Mouse (Mus musculus): ENCODE results near the gene Gm20388.
A peak's percentile ranks its signal among the peaks of the same experiment; 100 is the strongest.

The Gm20388 gene

DNA sequence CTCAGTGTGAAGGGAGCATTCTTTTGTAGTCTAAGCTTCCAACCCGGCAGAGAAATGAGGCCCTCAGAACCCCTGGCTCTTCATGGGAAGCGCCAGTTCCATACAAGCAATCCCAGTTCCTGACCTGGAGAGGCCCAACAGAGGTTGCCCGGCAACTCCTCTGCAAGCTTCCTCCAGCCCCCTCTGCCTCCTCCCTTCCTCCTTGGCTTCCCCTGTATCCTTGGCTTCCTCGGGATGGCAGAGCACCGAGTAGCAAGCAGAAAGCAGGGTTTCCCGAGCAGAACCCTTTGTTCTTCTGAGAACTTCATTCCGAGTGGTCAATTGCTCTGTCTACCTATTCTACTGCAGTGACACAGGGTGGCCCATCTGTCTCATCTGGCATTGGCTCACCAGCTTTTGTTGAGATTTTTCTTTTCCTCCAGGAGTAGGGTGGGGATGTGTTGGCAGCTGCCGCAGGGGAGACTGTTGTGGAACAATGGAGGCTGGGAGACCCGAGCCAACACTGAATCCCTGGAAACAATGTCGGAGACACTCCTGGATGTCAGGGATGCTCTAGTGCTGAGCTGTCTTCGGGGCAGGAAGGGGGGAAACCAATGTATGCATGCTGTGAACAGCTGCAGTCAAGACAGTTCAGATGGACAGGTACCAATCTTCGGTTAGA is 2795.4 kb downstream of the Gm20388 start:
- no peak for DNase-seq (ENCODE audit: low spot score)

DNA sequence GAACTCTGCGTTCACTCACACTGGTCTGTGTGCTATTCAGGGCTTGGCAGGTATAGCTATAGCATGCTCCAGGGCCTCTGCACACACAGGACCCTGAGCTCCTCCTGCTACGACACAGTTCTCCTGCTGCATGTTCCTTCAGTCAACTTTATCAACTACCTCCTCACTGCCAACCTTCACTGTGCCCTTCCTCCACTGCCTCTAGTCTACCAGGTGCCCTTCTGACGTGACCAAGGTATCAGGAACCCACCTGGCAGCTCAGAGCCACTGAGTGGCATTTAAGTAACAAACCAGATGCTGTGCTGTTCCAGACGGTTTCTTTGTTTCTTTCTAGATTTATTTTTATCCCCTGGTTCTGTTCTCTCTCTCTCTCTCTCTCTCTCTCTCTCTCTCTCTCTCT is 2796.5 kb downstream of the Gm20388 start:
- DNase-seq (ENCODE audit: low spot score): no peak

GRCm38 (mm10) chr8:122709340-122710111 is 2798.9 kb downstream of the Gm20388 start:
- no peak for DNase-seq (ENCODE audit: low spot score)

DNA sequence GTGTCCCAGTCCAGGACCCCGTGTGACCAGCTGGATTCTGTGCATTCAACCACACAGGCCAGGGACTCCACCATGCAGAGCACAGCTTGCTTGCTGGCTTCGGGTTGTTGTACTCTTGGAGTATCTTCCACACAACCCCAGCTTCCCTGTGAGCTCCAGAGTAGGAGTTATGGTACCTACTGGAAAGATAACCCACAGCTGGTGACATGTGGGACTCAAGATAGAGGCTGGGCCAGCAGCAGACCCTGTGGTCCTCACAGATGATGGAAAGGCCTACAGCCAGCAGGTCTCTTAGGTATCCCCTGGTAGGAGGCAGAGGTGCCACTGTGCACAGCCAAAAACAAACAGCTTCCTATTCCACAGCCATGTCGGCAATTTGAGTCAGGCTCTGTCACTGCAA is 2800.8 kb downstream of the Gm20388 start:
- DNase-seq (ENCODE audit: low spot score): no peak

GRCm38 (mm10) chr8:122711891-122712365 is 2801.3 kb downstream of the Gm20388 start:
- no peak for DNase-seq (ENCODE audit: low spot score)

DNA sequence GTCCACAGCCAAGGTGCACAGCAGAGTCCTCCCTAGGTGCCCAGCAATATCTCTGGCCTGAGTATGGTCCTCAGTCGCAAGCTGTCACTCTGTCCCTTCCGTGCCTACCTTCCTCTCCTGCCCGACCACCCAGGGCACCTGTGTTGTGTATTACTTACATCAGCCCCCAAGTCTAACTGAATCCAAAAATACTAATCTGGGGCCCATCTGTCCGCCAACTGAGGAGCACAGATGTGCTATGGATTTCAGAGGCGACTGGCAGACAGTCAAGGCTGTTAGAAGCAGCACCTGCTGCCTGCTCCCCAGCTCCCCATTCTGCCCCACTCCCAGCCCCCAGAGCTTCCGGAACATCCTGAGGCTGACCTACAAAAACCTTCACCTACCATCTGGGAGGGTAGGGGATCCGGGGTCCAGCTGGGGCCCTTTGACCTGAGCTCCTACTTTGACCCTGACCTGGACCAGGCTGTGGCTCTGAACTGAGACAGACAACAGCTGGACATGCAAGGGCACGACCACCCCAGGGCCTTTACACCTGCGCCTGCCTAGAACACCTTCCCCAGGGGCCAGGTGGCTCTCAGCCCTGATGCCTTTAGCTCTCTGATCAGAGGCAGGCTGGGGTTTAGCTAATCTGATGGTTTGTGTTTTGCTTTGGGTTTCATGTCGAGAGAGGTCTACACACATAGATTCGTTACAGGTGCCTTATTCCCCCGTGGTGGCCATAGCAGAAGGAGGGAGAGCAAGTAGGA is 2801.9 kb downstream of the Gm20388 start:
- no peak for DNase-seq (ENCODE audit: low spot score)

DNA sequence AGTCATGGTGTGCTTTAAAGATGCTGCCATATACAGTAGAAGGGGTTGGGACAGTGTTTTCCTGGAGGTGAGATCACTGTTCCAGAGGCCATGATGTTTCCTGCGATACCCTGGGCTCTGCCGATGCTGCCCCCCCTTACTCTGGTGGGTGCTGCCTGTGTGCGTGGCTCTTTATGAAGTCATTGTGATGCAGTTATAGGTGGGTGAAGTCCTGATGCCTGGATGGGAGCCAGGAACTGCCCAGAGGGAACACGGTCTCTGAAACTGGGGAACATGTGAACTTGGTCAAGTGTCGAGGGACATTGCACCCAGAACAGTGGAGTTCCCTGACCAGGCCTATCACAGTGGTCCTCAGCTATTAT is 2802.5 kb downstream of the Gm20388 start:
- DNase-seq (ENCODE audit: low spot score): no peak

- DNase-seq (ENCODE audit: low spot score): peak; percentile 22
These were observed 2805.9 kb downstream of the Gm20388 start for GRCm38 (mm10) chr8:122716566-122716965.

GRCm38 (mm10) chr8:122717869-122718509 is 2807.3 kb downstream of the Gm20388 start:
- DNase-seq (ENCODE audit: low spot score): no peak

- no peak for DNase-seq (ENCODE audit: low spot score)
These were observed 2808.3 kb downstream of the Gm20388 start for GRCm38 (mm10) chr8:122718711-122719499.

- DNase-seq (ENCODE audit: low spot score): no peak
These were observed 2808.9 kb downstream of the Gm20388 start for GRCm38 (mm10) chr8:122719500-122720065.

- DNase-seq (ENCODE audit: low spot score): peak; percentile 55
These were observed 2809.6 kb downstream of the Gm20388 start for GRCm38 (mm10) chr8:122720070-122720729.

DNA sequence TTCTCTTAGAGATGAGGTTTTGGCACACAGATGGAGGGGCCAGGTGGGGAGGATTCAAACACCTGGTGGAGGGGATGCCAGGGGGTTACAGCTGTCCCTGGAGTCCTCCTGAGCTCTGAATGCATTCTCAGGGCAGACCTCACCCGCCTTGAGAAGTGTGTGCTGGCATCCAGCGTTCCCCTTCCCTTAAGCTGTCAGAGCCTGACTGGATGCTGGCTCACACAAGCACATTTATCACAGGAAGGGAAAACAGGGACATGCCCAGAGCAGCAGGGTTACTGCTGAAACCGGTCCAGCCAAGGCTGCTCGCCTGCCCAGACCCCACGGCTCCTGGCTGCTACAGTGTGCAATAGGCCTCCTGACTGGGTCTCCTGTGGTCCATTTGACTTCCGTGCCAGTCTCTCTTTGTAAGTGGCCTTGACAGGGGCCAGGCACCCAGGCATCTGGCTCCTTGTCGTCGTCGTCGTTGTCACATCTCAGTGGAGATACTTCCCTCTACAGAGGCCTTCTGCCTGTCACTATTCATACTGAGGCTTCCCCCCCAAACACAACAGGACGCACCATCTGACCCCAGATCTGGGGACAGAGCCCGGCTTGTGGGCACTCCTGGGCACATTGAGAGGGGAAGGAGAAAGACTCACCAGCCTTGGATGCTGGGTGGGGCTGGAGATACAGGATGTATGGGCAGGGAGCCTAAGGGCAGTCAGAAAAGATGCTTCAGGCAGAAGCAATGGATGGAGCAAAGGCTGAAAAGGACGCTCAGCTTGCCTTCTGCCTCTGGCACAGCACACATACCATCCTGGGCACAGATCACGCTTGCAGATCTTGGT is 2810.4 kb downstream of the Gm20388 start:
- no peak for DNase-seq (ENCODE audit: low spot score)

DNA sequence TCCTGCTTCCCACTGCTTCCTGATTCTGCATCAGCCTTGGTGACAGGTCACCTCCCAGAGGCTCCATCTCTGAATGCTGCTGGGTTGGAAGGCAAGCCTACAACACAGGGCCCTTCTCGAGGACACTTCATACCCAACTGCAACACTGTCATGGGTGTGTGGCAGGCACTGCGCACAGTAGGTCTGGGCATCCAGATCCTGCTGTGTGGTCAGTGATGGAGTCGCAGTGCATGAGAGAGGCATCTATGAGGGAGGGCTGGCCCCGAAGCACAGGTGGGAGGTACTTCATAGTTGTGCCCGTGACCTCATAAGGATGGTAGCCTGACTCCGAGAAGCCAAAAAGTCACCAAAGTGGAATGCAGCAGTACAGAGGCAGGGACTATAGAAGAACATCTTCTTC is 2814.5 kb downstream of the Gm20388 start:
- no peak for DNase-seq (ENCODE audit: low spot score)

DNA sequence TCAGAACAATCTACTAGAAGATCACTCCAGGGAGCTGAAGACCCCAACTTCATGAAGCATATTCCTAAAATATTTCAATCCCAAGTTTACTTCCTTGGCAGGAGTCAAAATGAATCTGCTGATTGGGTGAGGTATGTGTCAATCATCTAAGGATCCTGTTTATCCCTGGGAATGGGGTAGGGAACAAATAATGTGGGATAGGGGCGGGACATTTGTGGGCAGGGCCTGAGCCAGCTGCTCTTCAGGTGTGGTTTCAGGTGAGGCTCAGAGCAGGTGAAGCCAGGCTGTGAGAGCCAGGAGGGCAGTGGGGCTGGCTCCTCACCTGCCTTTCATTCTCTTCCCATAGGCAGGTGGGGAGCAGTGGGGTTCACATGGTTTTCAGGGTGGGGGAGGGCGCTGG is 2816.1 kb downstream of the Gm20388 start:
- DNase-seq (ENCODE audit: low spot score): no peak

DNA sequence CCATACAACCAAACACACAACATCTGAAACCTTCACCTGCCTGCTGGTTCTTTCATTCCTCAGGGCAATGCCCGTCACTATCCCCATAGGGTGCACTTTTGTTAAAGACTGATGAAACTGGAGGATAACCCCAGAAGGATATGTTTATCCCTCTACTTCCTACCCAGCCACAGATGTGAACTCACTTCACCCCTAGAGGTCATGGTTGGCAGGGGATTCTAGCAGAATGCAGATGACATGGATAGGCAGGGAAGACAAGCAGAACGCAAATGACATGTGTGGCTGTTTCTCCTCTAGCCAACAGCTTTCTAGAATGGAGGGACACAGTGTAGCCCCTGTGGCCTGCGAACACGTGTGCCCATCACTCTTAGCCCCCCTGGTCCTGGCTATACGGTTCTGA is 2816.8 kb downstream of the Gm20388 start:
- no peak for DNase-seq (ENCODE audit: low spot score)

GRCm38 (mm10) chr8:122728630-122729029 is 2818.0 kb downstream of the Gm20388 start:
- no peak for DNase-seq (ENCODE audit: low spot score)

DNA sequence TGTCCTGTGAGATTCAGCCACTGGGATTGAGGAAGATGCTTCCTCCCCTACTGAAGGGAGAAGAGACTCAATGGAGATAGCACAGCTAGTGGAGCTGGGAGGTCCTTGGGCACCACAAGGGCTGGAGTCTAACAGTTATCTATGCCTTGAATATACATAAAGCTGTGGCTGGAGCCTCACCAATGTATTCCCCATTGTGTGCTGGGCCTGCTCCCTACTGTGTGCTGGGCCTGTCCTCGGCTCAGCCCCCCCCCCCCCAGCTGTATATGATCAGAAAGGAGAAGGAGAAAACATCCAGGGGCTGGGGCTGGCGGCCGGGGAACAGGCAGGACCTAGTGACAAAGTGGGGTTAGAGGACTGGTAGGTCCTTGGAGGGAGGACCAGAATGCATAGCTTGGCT is 2824.5 kb downstream of the Gm20388 start:
- DNase-seq (ENCODE audit: low spot score): no peak

DNA sequence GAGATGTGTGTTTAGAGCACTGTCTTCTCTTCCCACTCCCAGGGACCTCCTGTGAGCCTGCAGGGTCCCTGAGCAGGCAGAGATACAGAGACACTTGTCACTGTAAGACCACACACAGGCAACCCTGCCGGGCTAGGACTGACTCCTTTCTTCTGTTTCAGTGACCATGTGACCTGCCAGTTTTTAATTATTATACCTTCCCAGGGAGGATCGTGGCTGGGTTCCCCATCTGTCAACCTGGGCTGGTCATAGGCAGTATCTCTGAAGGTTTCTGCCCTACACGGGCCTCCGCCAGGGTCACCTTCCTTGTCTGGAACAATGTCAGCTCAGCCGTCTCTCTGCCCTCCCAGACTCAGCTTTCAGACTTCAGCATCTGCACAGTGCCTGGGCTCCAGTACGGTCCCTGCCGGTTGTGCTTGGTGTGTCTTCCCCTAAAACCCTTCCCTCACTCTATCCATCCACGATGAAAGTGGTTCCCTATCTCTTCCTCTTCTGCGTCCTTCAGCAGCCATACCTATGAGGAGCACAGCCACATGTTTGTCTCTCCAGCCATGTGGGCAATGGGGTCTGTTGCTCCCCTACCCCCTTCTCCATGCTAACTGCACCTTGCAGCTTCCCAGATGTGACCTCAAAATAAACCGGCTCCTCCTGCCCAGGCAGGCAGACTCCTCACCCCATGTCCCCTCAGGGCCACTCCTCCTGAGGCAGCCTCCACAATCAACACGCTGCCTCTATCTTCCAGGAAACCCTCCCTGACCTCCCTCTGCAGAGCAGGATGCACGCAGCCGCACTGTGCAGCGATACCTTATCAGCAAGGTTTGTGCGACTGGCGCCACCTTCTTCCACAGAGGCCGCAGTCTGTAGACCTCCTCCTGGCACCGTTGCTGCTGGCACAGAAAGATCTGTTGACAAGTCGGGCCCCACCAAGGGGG is 2825.2 kb downstream of the Gm20388 start:
- DNase-seq (ENCODE audit: low spot score): peak; percentile 23
